Mouse (Mus musculus) midbrain, embryonic 13.5 days (tissue): ENCODE results near the gene Kank4. TPM values are rescaled to one million over a fixed set of nuclear protein-coding genes. Genes with fewer than 3 reads are reported as not detected.

Experiments
- ATAC-seq: fragments of 200-750 bp; cut with Nextera tagmentation; 2 replicates; pipeline ENCODE4 v1.8.0; 2017; ENCODE audit warnings: mild to moderate bottlenecking, moderate TSS enrichment, moderate library complexity
- H3K27ac ChIP-seq: fragments of 300-500 bp; sonication (generic); 2 replicates; pipeline ENCODE4 v1.5.1; 2015; ENCODE audit warnings: inconsistent platforms, mild to moderate bottlenecking, moderate library complexity
- H3K27me3 ChIP-seq: fragments of 300-500 bp; sonication (generic); 2 replicates; pipeline ENCODE4 v1.6.1; 2015; ENCODE audit warnings: mild to moderate bottlenecking, inconsistent platforms
- H3K36me3 ChIP-seq: fragments of 300-500 bp; sonication (generic); 2 replicates; pipeline ENCODE4 v1.6.1; 2015; ENCODE audit warnings: mild to moderate bottlenecking, inconsistent platforms
- H3K4me1 ChIP-seq: fragments of 300-500 bp; sonication (generic); replicated peaks from 2 replicates; pipeline ENCODE4 v1.6.1; 2015; ENCODE audit warnings: inconsistent platforms
- H3K4me2 ChIP-seq: fragments of 300-500 bp; sonication (generic); replicated peaks from 2 replicates; pipeline ENCODE4 v1.6.1; 2015; ENCODE audit warnings: moderate library complexity, mild to moderate bottlenecking, inconsistent platforms
- H3K4me3 ChIP-seq: fragments of 300-500 bp; sonication (generic); replicated peaks from 2 replicates; pipeline ENCODE4 v1.5.1; 2015; ENCODE audit warnings: mild to moderate bottlenecking, inconsistent platforms
- H3K9ac ChIP-seq: fragments of 300-500 bp; sonication (generic); replicated peaks from 2 replicates; pipeline ENCODE4 v1.6.1; 2015; ENCODE audit warnings: mild to moderate bottlenecking, inconsistent platforms
- H3K9me3 ChIP-seq: fragments of 300-500 bp; sonication (generic); 2 replicates; pipeline ENCODE4 v1.6.1; 2016; ENCODE audit warnings: mild to moderate bottlenecking, inconsistent platforms
- WGBS: fragments of 180-500 bp; shearing (Covaris S2); methylation state at CpG from one replicate; pipeline ENCODE4 v1.1.7; 2015; 5-methylcytosine and 5-hydroxymethylcytosine counted together
- polyA plus RNA-seq: library from polyadenylated mRNA; unstranded; fragments of >200 nt; fragmentation: Nextera tagmentation; extraction: Ambion mirVana; gene quantifications from 2 replicates; pipeline ENCODE4 v1.2.1, GENCODE M21; 2015

Gene Kank4
- polyA plus RNA-seq, 1 experiment from 2014 or later: 0.19 TPM

DNA sequence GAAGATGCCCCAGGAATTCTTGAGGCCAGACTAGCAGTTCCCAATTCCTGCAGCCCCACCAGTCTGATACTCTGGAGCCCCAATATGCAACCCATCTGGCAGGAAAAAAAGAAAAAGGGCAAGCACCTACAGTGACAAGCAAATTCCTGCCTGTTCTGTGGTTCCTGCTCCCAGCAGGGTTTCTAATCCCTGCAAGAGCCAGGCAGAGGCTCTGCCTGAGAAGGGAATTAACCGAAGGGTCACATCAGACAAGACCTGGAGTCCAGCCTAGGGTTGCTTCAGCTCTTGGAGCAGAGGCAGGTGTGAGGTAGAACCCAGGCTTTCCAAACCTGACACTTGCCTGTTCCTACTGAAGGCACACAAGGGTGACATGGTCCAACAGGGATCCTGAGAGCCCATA lies 26.6 kb downstream of the Kank4 start:
- Histone ChIP-seq H3K9ac (no peak overlapping the region), H3K4me2 (peak overlapping the region; percentile 51; the same call in 1 of the 2 replicates), H3K9me3 (no peaks in the 10 kb centered on the region), H3K27me3 (no peaks in the 10 kb centered on the region), H3K4me1 (peaks cover 19% of the 10 kb centered on the region), H3K27ac (no peak overlapping the region), H3K4me3 (no peak overlapping the region), H3K36me3 (no peaks in the 10 kb centered on the region)
- no peak for ATAC-seq
- WGBS: 35% methylated on average over 1 of the region's 1 CpGs

DNA sequence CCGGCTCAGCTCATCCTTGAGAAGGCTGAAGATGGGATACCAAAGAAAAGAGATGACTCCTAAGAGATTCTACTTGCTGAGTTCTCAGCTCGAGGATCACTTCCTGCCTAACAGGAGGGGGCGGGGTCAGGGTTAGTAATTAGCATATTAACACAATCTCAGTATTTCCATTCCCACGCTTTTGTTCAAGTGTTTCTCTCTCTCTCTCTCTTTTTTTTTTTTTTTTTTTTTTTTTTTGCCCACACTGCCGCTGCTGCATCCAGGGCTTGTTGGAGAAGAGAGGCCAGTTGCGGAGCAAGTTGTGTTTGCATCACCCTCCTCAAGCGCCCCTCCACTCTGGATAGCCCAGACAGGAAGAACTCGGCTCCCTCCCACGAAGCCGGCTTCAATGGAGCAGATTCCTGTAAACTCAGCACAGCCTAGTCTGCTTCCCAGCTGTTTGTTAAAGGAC lies 27.5 kb downstream of the Kank4 start:
- 7% methylated on average over 10 of the region's 10 CpGs for WGBS
- H3K9ac ChIP-seq: peak overlapping the region; percentile 36; the same call in 1 of the 2 replicates
- H3K4me3 ChIP-seq: peak overlapping the region; percentile 25
- peak; percentile 49 for ATAC-seq
- no peak overlapping the region for H3K27ac ChIP-seq
- H3K4me2 ChIP-seq: peak overlapping the region; percentile 51
- H3K9me3 ChIP-seq: no peaks in the 10 kb centered on the region
- H3K36me3 ChIP-seq: no peaks in the 10 kb centered on the region
- no peaks in the 10 kb centered on the region for H3K27me3 ChIP-seq
- H3K4me1 ChIP-seq: peaks cover 19% of the 10 kb centered on the region

DNA sequence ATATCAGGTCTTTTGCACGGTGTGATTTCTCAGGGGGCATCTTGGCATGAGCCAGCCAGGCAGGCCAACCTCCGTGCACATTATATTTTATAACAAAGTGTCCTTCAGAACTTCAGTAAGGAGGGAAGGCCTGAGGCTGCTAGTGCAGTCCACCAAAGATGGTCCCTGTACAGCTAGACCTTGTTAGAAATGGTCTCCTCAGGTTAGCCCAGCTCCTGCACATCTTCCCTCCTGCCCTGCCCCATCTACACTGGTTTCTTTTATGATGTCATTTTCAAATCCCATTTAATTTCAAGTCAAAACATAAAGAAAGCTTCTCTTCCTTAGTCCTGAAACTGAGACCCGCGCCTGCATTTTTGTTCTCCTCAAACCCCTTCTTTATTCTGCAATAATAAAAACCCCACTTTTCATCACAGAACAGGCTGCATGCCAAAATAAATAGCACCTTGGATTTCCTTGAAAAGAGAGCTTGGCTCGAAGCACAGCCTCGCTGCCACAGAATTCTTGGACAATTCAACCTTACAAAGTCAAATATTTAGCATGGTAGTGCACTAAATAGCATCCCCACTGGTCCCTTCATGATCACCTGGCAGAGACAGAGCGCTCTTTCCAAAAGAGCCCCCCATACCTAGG lies 28.1 kb downstream of the Kank4 start:
- Histone ChIP-seq H3K9ac (no peak overlapping the region), H3K36me3 (no peaks in the 10 kb centered on the region), H3K27ac (no peak overlapping the region), H3K4me2 (peak overlapping the region; percentile 51), H3K4me3 (peak overlapping the region; percentile 25), H3K4me1 (peaks cover 19% of the 10 kb centered on the region), H3K9me3 (no peaks in the 10 kb centered on the region), H3K27me3 (no peaks in the 10 kb centered on the region)
- WGBS: 72% methylated on average over 7 of the region's 7 CpGs
- ATAC-seq: peak; percentile 24; the same call in 1 of the 2 replicates

DNA sequence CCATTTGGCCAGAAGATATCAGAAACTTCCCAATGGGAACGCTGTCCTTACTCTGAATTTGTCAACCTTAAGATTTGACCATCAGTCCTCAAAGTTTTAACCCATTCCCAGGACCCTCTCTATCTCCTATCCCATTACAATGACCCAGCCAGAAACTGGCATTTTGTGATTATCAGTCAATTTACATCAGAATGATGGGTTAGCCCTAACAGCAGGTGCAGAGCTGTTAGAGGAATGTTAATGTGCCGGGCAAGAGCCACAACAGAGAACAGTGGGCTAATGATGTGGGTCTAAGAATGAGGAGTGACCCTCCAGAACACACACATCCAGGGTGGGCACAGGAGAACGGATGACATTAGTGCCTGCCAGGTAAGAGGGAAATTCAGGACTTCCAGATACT lies 31.1 kb downstream of the Kank4 start:
- no peak for ATAC-seq
- no peak overlapping the region for H3K9ac ChIP-seq
- WGBS: 12% methylated on average over 3 of the region's 3 CpGs
- no peaks in the 10 kb centered on the region for H3K27me3 ChIP-seq
- no peak overlapping the region for H3K27ac ChIP-seq
- H3K4me2 ChIP-seq: no peak overlapping the region
- H3K9me3 ChIP-seq: no peaks in the 10 kb centered on the region
- no peaks in the 10 kb centered on the region for H3K36me3 ChIP-seq
- peaks cover 19% of the 10 kb centered on the region for H3K4me1 ChIP-seq
- no peak overlapping the region for H3K4me3 ChIP-seq

DNA sequence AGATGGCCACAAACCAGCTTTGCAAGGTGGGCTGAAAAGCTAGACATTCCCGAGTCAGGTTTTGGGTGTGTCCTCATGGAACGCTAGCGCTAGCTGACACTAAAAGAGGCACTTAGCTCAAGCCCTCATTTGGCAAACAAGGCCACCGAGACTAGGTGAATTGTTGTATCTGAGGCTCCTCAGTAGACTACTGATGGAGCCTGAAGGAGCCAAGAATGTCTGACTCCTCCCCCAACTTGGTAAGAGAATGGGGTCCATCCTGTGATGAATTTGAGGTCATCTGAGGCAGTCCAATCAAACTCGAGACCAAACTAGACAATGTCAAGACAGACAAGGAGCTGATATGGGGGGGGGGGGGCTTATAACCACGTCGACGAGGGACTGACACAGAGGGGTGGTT lies 31.5 kb downstream of the Kank4 start:
- H3K9ac ChIP-seq: no peak overlapping the region
- H3K27me3 ChIP-seq: no peaks in the 10 kb centered on the region
- H3K4me3 ChIP-seq: no peak overlapping the region
- ATAC-seq: no peak
- H3K36me3 ChIP-seq: no peaks in the 10 kb centered on the region
- H3K4me1 ChIP-seq: peaks cover 17% of the 10 kb centered on the region
- no peaks in the 10 kb centered on the region for H3K9me3 ChIP-seq
- WGBS: 40% methylated on average over 8 of the region's 8 CpGs
- no peak overlapping the region for H3K4me2 ChIP-seq
- H3K27ac ChIP-seq: no peak overlapping the region

DNA sequence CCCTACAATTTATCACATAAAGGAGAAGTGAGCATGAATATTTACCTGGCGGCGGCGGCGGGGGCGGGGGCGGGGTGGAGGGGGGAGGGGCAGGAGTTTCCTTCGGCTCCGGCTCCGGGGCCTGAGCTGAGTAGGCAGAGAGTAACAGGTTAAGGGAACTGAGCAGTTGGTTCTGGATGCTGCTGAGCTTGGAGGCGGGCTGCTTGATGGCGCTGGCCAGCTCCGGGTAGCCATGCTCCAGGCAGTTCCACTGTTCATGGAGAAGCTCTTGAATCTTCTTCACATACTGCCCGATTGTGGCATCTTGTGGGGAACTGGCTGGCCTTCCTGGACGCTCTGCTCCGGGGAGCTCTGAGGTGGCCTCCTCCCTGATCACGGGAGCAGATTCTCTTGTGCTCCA lies 39.1 kb downstream of the Kank4 start:
- no peak overlapping the region for H3K9ac ChIP-seq

DNA sequence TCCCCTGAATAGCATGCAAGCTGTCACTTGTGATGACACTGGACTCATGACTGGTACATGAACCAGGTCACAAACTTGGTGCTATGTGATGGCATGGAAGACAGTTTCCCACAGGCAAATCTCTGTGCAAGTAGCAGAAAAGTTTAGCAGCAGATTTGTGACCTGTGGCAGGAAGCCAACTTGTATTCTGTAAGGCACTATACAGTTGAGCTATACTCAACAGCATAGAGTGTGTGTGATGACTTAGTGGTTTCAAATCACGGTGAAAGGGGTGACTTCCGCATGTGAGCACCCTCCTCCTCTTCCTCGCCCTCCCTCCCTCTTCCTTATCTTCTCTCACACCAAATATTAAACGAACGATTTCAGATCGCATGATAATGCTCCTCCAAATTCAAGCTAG lies 39.9 kb downstream of the Kank4 start:
- no peak overlapping the region for H3K27ac ChIP-seq
- peaks cover 12% of the 10 kb centered on the region for H3K4me1 ChIP-seq
- H3K4me2 ChIP-seq: no peak overlapping the region
- H3K9ac ChIP-seq: no peak overlapping the region
- no peaks in the 10 kb centered on the region for H3K9me3 ChIP-seq
- no peaks in the 10 kb centered on the region for H3K36me3 ChIP-seq
- no peak for ATAC-seq
- WGBS: 90% methylated on average over 6 of the region's 6 CpGs
- 0 out of 2 replicates have a peak, but pooled peaks cover 7% of the 10 kb centered on the region for H3K27me3 ChIP-seq
- no peak overlapping the region for H3K4me3 ChIP-seq

More for the DNA sequence above, 39.1 kb downstream of the Kank4 start:
- 12% methylated on average over 16 of the region's 16 CpGs for whole genome bisulfite sequencing
- Histone ChIP-seq H3K9me3 (no peaks in the 10 kb centered on the region), H3K4me2 (peak overlapping the region; percentile 37), H3K4me1 (peaks cover 12% of the 10 kb centered on the region), H3K4me3 (0 out of 2 replicates have a peak overlapping the region, but pooled peaks have one; percentile 8), H3K27ac (no peak overlapping the region), H3K27me3 (0 out of 2 replicates have a peak, but pooled peaks cover 7% of the 10 kb centered on the region), H3K36me3 (no peaks in the 10 kb centered on the region)
- 0 out of 2 replicates have a peak, but pooled peaks have one; percentile 49 for ATAC-seq

DNA sequence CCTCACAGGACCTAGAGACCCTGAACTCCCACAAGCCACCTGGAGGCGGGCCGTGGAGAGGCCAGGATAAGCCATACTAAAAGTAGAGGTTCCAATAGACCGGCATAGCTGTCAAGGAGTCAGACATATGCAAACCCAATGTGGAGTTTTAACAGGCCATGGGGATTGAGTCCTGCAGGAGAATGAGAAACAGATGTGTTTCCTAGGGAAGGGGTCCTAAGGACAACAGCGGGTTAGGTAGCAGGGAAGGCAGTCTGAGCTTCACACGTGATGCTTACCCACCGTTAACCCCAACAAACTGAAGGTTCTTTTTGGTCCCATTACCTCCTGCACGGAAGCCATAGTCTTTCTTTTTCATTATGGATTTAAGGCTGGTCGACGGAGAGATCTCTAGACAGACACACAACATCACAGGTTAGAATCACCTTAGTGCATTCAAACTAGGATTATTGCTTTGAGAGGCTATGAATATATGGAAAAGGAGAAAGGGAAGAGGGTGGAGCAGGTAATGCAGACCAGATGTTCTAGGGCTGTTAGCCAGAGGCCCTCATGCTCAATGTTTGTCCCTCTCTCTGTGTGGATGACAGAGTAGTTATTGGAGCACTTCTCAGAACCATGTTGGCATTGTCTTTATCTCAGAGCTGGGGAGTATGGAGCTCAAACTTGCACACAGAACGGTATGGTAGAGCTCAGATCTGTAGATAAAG lies 40.5 kb downstream of the Kank4 start:
- H3K4me3 ChIP-seq: no peak overlapping the region
- no peaks in the 10 kb centered on the region for H3K36me3 ChIP-seq
- no peaks in the 10 kb centered on the region for H3K9me3 ChIP-seq
- H3K9ac ChIP-seq: no peak overlapping the region
- H3K27ac ChIP-seq: no peak overlapping the region
- 0 out of 2 replicates have a peak, but pooled peaks cover 7% of the 10 kb centered on the region for H3K27me3 ChIP-seq
- ATAC-seq: no peak
- peaks cover 12% of the 10 kb centered on the region for H3K4me1 ChIP-seq
- 92% methylated on average over 10 of the region's 10 CpGs for WGBS
- no peak overlapping the region for H3K4me2 ChIP-seq

DNA sequence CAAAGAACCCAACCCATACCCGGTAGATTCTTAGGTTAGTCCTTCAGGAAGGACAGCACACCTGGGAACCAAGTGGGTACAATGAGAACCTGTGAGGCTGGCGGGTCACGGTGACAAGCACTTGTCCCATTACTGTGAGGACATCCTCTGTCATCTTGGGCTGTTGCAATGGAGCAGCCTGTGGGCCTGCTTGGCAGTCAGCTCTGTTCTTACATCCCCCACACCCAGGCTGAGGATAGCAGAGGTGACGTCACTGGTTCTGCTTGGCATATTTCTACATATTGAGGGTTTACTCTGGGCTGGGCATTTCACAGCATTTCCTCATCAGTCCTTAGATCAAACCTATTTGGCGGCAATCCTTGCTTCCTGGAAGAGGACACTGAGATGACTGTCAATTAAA lies 43.6 kb downstream of the Kank4 start:
- H3K9ac ChIP-seq: no peak overlapping the region
- H3K4me1 ChIP-seq: peaks cover 10% of the 10 kb centered on the region
- no peak for ATAC-seq
- no peaks in the 10 kb centered on the region for H3K9me3 ChIP-seq
- H3K27me3 ChIP-seq: no peaks in the 10 kb centered on the region
- H3K27ac ChIP-seq: no peak overlapping the region
- H3K4me3 ChIP-seq: no peak overlapping the region
- WGBS: 94% methylated on average over 5 of the region's 5 CpGs
- H3K4me2 ChIP-seq: no peak overlapping the region
- no peaks in the 10 kb centered on the region for H3K36me3 ChIP-seq

DNA sequence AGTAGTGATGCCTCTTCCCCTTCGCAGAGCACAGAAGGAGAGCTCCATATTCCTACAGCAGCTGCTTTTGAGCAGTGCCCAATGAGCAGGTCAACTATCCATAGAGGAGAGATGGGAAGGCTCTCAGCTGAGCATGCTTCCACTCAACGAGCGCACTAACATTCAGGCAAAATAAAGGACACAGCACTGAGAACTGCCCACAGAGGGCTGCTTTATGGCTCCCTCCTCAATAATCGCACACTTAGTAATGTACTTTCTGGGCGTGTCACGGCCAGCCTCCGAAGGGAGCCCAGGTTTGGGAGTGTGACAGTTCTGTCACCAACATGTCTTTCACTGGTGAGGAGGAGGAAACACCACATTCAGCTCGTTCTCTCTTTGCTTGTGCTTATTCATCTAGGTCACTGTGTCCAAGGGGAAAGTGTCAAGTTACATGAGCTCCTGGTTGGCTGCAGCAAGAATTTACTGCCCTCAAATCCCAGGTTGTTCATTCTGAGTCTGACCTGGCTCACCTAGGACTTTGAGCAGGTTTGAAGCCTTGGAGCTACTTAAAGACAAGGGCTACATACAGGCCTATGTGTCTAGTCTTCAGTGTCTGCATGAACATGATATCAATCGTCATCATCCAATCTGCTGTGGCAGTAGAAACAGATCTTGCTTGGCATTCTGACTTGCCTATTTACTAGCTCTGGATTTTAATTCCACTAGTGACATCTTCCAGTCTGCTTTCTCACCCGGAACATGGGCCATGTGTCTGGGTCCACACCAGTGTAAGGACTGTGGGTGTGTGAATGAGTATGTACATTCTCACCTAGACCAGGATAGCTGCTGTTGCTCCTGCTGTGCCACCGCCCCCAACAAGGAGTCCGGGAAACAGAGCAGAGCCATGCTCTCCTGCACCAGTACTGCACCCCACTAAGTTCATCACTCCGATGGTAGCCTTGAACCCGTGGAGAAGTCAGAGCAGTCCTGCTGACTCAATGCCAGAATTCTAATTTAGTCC lies 49.9 kb downstream of the Kank4 start:
- Histone ChIP-seq H3K9me3 (no peaks in the 10 kb centered on the region), H3K36me3 (no peaks in the 10 kb centered on the region), H3K4me3 (no peak overlapping the region), H3K4me2 (no peak overlapping the region), H3K4me1 (no peaks in the 10 kb centered on the region), H3K27ac (no peak overlapping the region), H3K9ac (no peak overlapping the region), H3K27me3 (no peaks in the 10 kb centered on the region)
- 84% methylated on average over 14 of the region's 14 CpGs for WGBS
- ATAC-seq: no peak

DNA sequence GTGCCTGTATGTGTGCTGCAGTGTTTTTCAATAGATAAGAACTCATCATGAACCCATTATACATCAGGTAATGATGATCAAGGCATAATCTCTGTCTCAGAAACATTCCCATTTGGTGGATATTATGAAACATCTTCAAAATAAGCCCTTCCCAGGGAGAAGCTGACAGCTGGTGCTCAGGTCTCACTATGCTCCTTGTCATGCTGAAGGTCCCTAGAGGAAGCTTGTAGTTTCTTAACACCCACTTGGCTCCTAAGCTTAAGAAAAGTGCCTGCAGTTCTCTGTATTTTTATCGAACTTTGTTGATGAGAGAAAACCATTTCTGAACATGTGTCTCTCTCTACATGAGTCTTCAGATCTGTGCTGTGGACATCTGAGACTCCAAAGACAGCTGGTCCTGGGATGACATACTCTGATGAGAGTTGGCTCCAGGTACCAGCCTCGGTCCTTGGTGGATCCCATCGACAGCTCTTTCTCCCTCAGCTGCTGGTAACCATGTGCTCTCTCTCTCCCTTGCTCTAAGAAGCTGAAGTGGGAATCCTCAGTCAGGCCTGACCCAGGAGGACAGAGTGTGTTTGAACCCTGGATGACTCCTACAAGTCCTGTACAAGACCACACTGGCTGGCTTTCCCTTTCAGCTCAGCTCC lies 58.3 kb downstream of the Kank4 start:
- H3K4me2 ChIP-seq: no peak overlapping the region
- ATAC-seq: peak; percentile 5; the same call in 1 of the 2 replicates
- no peak overlapping the region for H3K9ac ChIP-seq
- H3K27me3 ChIP-seq: no peaks in the 10 kb centered on the region
- no peak overlapping the region for H3K4me3 ChIP-seq
- peaks cover 31% of the 10 kb centered on the region for H3K4me1 ChIP-seq
- H3K36me3 ChIP-seq: no peaks in the 10 kb centered on the region
- H3K27ac ChIP-seq: no peak overlapping the region
- no peaks in the 10 kb centered on the region for H3K9me3 ChIP-seq
- WGBS: 86% methylated on average over 3 of the region's 3 CpGs
